Mouse (Mus musculus): ENCODE measurements around the gene Sync.

DNA sequence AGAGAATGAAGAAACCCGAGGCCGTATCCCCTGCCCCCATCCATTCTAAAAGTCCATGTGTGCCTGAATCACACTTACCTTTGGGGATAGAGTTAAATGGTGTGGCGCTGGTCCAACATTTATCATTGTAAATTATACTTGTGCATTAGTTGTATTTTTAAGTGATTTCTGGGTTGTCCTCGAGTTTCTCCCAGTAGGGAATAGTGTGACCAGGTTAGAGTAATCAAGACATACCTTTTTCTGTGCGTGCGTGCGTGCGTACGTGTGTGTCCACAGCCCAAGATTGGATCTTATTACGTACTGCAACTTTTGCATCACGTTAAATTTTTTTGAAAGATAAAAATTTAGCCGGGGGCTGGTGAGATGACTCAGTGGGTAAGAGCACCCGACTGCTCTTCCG, 48.9 kb downstream of the Sync start:
- TF ChIP-seq CTCF (IDR thresholded peaks at IDR 0.05; ENCODE audit: control insufficient read depth, insufficient read depth, low read length) (no peak), POLR2A (IDR thresholded peaks at IDR 0.05; ENCODE audit: borderline replicate concordance, control insufficient read depth, low read depth, low read length) (no peak)
